Mouse (Mus musculus): Measurements from ENCODE around the gene Slc26a9. TPM values are rescaled to one million over a fixed set of nuclear protein-coding genes. Genes with fewer than 3 reads are reported as not detected.

Gene Slc26a9
- total RNA-seq, 1 experiment = 0.36 TPM

DNA sequence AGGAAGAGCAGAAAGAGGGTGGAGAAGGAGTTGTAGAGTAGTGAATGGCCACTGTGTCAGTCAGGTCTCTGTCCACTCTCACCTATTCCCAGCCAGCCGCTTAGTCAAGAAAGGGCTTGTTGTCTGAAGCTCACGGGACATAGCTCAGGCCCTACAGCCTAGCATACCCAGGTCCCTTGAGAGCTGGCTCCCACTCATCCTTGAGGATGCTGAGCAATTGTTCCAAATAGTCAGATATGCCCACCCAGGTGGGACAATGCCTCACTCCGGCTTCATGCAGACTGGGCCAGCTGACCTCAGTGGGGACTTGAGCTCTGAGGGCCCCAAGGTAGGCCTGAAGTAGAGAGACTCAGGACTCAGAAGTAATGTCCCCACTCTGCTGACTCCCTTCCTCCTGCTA is 60.3 kb downstream of the Slc26a9 start:
- Histone ChIP-seq H3K9me3 (ENCODE audit: control insufficient read depth, insufficient read depth, low read depth, low read length) (no peaks in the 10 kb centered on the region), H3K27ac (ENCODE audit: insufficient read depth, low read depth, low read length, poor library complexity, severe bottlenecking) (no peak overlapping the region), H3K36me3 (ENCODE audit: control insufficient read depth, insufficient read depth, low read length, poor library complexity, severe bottlenecking) (no peaks in the 10 kb centered on the region), H3K4me1 (ENCODE audit: control insufficient read depth in 2 of 2, insufficient read depth in 2 of 2, low read length in 2 of 2, poor library complexity in 1 of 2) (peaks cover 0 to 4% of the 10 kb centered on the region in 2 experiments; a peak in 1 of 4 replicates), H3K4me3 (ENCODE audit: insufficient read depth in 1 of 2, low read depth in 1 of 2, low read length in 2 of 2, poor library complexity in 1 of 2, severe bottlenecking in 1 of 2) (no peak overlapping the region), H3K9ac (ENCODE audit: insufficient read depth, low read depth, low read length, poor library complexity, severe bottlenecking) (no peak overlapping the region)
- in situ Hi-C loops (cut with MboI; ENCODE audit: low sequenced_read_pairs in 2 of 2, unreplicated experiment in 2 of 2) = no loop called here
- no peak for DNase-seq (ENCODE audit: low read depth, low spot score)
- no peak for TF ChIP-seq ZC3H11A (IDR thresholded peaks at IDR 0.05; ENCODE audit: borderline replicate concordance, low read depth, low read length)

DNA sequence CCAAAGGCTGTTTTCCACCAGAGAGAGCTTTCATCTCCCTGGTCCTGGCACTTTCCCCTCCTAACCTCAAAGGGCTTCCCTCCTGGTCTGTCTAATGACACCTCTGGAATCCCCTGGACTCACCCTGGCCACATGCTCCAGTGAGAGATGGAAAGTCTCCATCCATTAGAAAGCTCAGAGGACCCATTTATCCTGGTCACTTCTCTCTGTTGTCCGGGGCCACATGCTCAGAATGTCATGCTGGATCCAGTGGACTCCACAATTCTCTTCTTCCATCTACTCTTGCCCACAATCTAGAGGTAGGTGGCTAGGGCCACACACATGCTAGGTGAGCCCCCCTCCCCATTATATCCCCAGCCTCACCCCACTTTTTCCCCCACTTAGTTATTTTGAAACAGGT is 65.2 kb downstream of the Slc26a9 start:
- DNase-seq (ENCODE audit: low read depth, low spot score) = no peak
- no peaks in the 10 kb centered on the region for H3K36me3 ChIP-seq (ENCODE audit: control insufficient read depth, insufficient read depth, low read length, poor library complexity, severe bottlenecking)
- no peaks in the 10 kb centered on the region for H3K9me3 ChIP-seq (ENCODE audit: control insufficient read depth, insufficient read depth, low read depth, low read length)

GRCm38 (mm10) chr1:131809651-131810050 is 65.8 kb downstream of the Slc26a9 start:
- in situ Hi-C loops (cut with MboI; ENCODE audit: low sequenced_read_pairs in 2 of 2, unreplicated experiment in 2 of 2) = no loop called here
- Histone ChIP-seq H3K9ac (ENCODE audit: insufficient read depth, low read depth, low read length, poor library complexity, severe bottlenecking) (no peak overlapping the region), H3K4me1 (ENCODE audit: control insufficient read depth in 2 of 2, insufficient read depth in 2 of 2, low read length in 2 of 2, poor library complexity in 1 of 2) (no peaks in the 10 kb centered on the region), H3K27ac (ENCODE audit: insufficient read depth, low read depth, low read length, poor library complexity, severe bottlenecking) (no peak overlapping the region), H3K9me3 (ENCODE audit: control insufficient read depth, insufficient read depth, low read depth, low read length) (no peaks in the 10 kb centered on the region), H3K36me3 (ENCODE audit: control insufficient read depth, insufficient read depth, low read length, poor library complexity, severe bottlenecking) (no peaks in the 10 kb centered on the region), H3K4me3 (ENCODE audit: insufficient read depth in 1 of 2, low read depth in 1 of 2, low read length in 2 of 2, poor library complexity in 1 of 2, severe bottlenecking in 1 of 2) (no peak overlapping the region)
- TF ChIP-seq HCFC1 (IDR thresholded peaks at IDR 0.05; ENCODE audit: borderline replicate concordance, insufficient read depth, low read length) (no peak), ZC3H11A (IDR thresholded peaks at IDR 0.05; ENCODE audit: borderline replicate concordance, low read depth, low read length) (no peak), ZNF384 (IDR thresholded peaks at IDR 0.05; ENCODE audit: low read depth, low read length) (no peak), CHD2 (IDR thresholded peaks at IDR 0.05; ENCODE audit: low read depth, low read length) (no peak), MAFK (IDR thresholded peaks at IDR 0.05; ENCODE audit: insufficient read depth, low read depth, low read length) (no peak)
- DNase-seq (ENCODE audit: low read depth, low spot score) = no peak

More for the DNA sequence above, 65.2 kb downstream of the Slc26a9 start:
- no peak overlapping the region for H3K9ac ChIP-seq (ENCODE audit: insufficient read depth, low read depth, low read length, poor library complexity, severe bottlenecking)
- H3K4me1 ChIP-seq (ENCODE audit: control insufficient read depth in 2 of 2, insufficient read depth in 2 of 2, low read length in 2 of 2, poor library complexity in 1 of 2) = no peaks in the 10 kb centered on the region
- in situ Hi-C loops (cut with MboI; ENCODE audit: low sequenced_read_pairs in 2 of 2, unreplicated experiment in 2 of 2) = no loop called here
- H3K27ac ChIP-seq (ENCODE audit: insufficient read depth, low read depth, low read length, poor library complexity, severe bottlenecking) = no peak overlapping the region
- no peak overlapping the region for H3K4me3 ChIP-seq (ENCODE audit: insufficient read depth in 1 of 2, low read depth in 1 of 2, low read length in 2 of 2, poor library complexity in 1 of 2, severe bottlenecking in 1 of 2)
- no peak for TF ChIP-seq HCFC1 (IDR thresholded peaks at IDR 0.05; ENCODE audit: borderline replicate concordance, insufficient read depth, low read length)
- TF ChIP-seq ZC3H11A (IDR thresholded peaks at IDR 0.05; ENCODE audit: borderline replicate concordance, low read depth, low read length) = no peak
- no peak for TF ChIP-seq MAFK (IDR thresholded peaks at IDR 0.05; ENCODE audit: insufficient read depth, low read depth, low read length)
- no peak for TF ChIP-seq ZNF384 (IDR thresholded peaks at IDR 0.05; ENCODE audit: low read depth, low read length)
- no peak for TF ChIP-seq CHD2 (IDR thresholded peaks at IDR 0.05; ENCODE audit: low read depth, low read length)

DNA sequence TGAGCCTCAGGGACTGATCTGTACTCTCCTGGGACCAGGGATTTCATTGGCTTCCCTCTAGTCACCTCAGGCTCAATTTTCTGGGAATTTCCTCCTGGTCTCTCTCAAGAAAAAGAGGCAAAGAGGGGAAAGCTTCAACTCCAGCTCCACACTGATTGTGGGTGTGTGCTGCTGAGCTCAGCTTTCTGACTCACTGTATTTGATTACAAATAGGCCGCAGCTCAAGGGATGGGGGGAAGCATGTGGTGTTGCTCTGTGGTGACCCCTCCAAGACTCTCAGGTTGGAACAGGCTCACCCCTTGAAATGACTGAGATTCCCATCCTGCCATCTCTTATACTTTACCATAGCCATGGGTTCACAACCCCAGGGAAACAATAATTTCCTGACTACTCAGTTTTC is 67.6 kb downstream of the Slc26a9 start:
- DNase-seq (ENCODE audit: low read depth, low spot score) = no peak
- TF ChIP-seq CHD2 (IDR thresholded peaks at IDR 0.05; ENCODE audit: low read depth, low read length) (no peak), ZNF384 (IDR thresholded peaks at IDR 0.05; ENCODE audit: low read depth, low read length) (no peak), MAFK (IDR thresholded peaks at IDR 0.05; ENCODE audit: insufficient read depth, low read depth, low read length) (no peak), HCFC1 (IDR thresholded peaks at IDR 0.05; ENCODE audit: borderline replicate concordance, insufficient read depth, low read length) (no peak), ZC3H11A (IDR thresholded peaks at IDR 0.05; ENCODE audit: borderline replicate concordance, low read depth, low read length) (no peak)
- no peak overlapping the region for H3K9ac ChIP-seq (ENCODE audit: insufficient read depth, low read depth, low read length, poor library complexity, severe bottlenecking)

DNA sequence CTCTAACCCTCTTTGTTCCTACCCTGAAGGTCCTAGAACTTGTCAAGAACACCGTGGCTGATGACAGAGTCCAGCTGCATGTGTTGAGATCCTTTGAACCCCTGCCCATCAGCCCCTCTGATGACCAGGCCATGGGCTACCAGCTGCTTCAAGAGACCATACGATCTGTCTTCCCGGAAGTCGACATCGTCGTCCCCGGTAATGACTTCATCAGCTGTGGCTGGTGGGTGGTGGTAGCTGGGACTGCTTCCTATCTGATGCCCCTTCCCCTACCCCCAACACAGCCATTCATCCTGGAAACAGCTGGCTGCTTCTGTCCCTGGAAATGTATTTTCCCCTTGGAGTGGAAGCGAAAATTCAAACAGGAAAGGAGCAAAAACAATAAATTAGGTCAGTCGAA is 68.2 kb downstream of the Slc26a9 start:
- Histone ChIP-seq H3K9ac (ENCODE audit: insufficient read depth, low read depth, low read length, poor library complexity, severe bottlenecking) (no peak overlapping the region), H3K4me1 (ENCODE audit: control insufficient read depth in 2 of 2, insufficient read depth in 2 of 2, low read length in 2 of 2, poor library complexity in 1 of 2) (no peaks in the 10 kb centered on the region), H3K4me3 (ENCODE audit: insufficient read depth in 1 of 2, low read depth in 1 of 2, low read length in 2 of 2, poor library complexity in 1 of 2, severe bottlenecking in 1 of 2) (no peak overlapping the region), H3K27ac (ENCODE audit: insufficient read depth, low read depth, low read length, poor library complexity, severe bottlenecking) (no peak overlapping the region), H3K9me3 (ENCODE audit: control insufficient read depth, insufficient read depth, low read depth, low read length) (no peaks in the 10 kb centered on the region), H3K36me3 (ENCODE audit: control insufficient read depth, insufficient read depth, low read length, poor library complexity, severe bottlenecking) (no peaks in the 10 kb centered on the region)
- no peak for DNase-seq (ENCODE audit: low read depth, low spot score)
- TF ChIP-seq MAFK (IDR thresholded peaks at IDR 0.05; ENCODE audit: insufficient read depth, low read depth, low read length) (no peak), HCFC1 (IDR thresholded peaks at IDR 0.05; ENCODE audit: borderline replicate concordance, insufficient read depth, low read length) (no peak), ZNF384 (IDR thresholded peaks at IDR 0.05; ENCODE audit: low read depth, low read length) (no peak)
- in situ Hi-C loops (cut with MboI; ENCODE audit: low sequenced_read_pairs in 2 of 2, unreplicated experiment in 2 of 2) = no loop called here

More for the DNA sequence above, 67.6 kb downstream of the Slc26a9 start:
- Histone ChIP-seq H3K4me3 (ENCODE audit: insufficient read depth in 1 of 2, low read depth in 1 of 2, low read length in 2 of 2, poor library complexity in 1 of 2, severe bottlenecking in 1 of 2) (no peak overlapping the region), H3K36me3 (ENCODE audit: control insufficient read depth, insufficient read depth, low read length, poor library complexity, severe bottlenecking) (no peaks in the 10 kb centered on the region), H3K9me3 (ENCODE audit: control insufficient read depth, insufficient read depth, low read depth, low read length) (no peaks in the 10 kb centered on the region), H3K27ac (ENCODE audit: insufficient read depth, low read depth, low read length, poor library complexity, severe bottlenecking) (no peak overlapping the region), H3K4me1 (ENCODE audit: control insufficient read depth in 2 of 2, insufficient read depth in 2 of 2, low read length in 2 of 2, poor library complexity in 1 of 2) (no peaks in the 10 kb centered on the region)
- in situ Hi-C loops (cut with MboI; ENCODE audit: low sequenced_read_pairs in 2 of 2, unreplicated experiment in 2 of 2) = no loop called here

All from ES-E14 (cell line).